Mouse (Mus musculus) limb, embryonic 13.5 days (tissue): Measurements from ENCODE around the gene Nodal. TPM values are rescaled to one million over a fixed set of nuclear protein-coding genes. Genes with fewer than 3 reads are reported as not detected.

Experiments used
- ATAC-seq: fragments of 200-750 bp; cut with Nextera tagmentation; 2 replicates; pipeline ENCODE4 v1.8.0; 2017; ENCODE audit warnings: low read depth, moderate number of reproducible peaks, moderate TSS enrichment; ENCODE audit not compliant: low FRiP score
- H3K27ac ChIP-seq: fragments of 300-500 bp; sonication (generic); 2 replicates; pipeline ENCODE4 v1.5.1; 2015; ENCODE audit warnings: inconsistent platforms, mild to moderate bottlenecking, moderate library complexity
- H3K27me3 ChIP-seq: fragments of 300-500 bp; sonication (generic); 2 replicates; pipeline ENCODE4 v1.6.1; 2015; ENCODE audit warnings: mild to moderate bottlenecking, inconsistent platforms
- H3K36me3 ChIP-seq: fragments of 300-500 bp; sonication (generic); 2 replicates; pipeline ENCODE4 v1.6.1; 2015; ENCODE audit warnings: inconsistent platforms, mild to moderate bottlenecking, moderate library complexity
- H3K4me1 ChIP-seq: fragments of 300-500 bp; sonication (generic); 2 replicates; pipeline ENCODE4 v1.6.1; 2015; ENCODE audit warnings: inconsistent platforms
- H3K4me2 ChIP-seq: fragments of 300-500 bp; sonication (generic); replicated peaks from 2 replicates; pipeline ENCODE4 v1.6.1; 2015; ENCODE audit warnings: inconsistent platforms, mild to moderate bottlenecking, moderate library complexity
- H3K4me3 ChIP-seq: fragments of 300-500 bp; sonication (generic); 2 replicates; pipeline ENCODE4 v1.5.1; 2015; ENCODE audit warnings: moderate library complexity, mild to moderate bottlenecking, inconsistent platforms
- H3K9ac ChIP-seq: fragments of 300-500 bp; sonication (generic); 2 replicates; pipeline ENCODE4 v1.6.1; 2015; ENCODE audit warnings: mild to moderate bottlenecking, inconsistent platforms
- H3K9me3 ChIP-seq: fragments of 300-500 bp; sonication (generic); 2 replicates; pipeline ENCODE4 v1.6.1; 2016; ENCODE audit warnings: inconsistent platforms
- WGBS: fragments of 180-500 bp; shearing (Covaris S2); methylation state at CpG from one replicate; pipeline ENCODE4 v1.1.7; 2015; 5-methylcytosine and 5-hydroxymethylcytosine counted together
- polyA plus RNA-seq: library from polyadenylated mRNA; unstranded; fragments of >200 nt; fragmentation: Nextera tagmentation; extraction: Ambion mirVana; gene quantifications from 2 replicates; pipeline ENCODE4 v1.2.1, GENCODE M21; 2015

Nodal gene
- polyA plus RNA-seq, 1 experiment from 2014 or later = 0.19 TPM

GRCm38 (mm10) chr10:61468900-61469299 is 51.1 kb downstream of the Nodal start:
- Histone ChIP-seq H3K9me3 (peaks cover 4% of the 10 kb centered on the region; the same call in 1 of the 2 replicates), H3K4me2 (no peak overlapping the region), H3K4me1 (no peaks in the 10 kb centered on the region), H3K9ac (no peak overlapping the region), H3K27me3 (no peaks in the 10 kb centered on the region), H3K27ac (no peak overlapping the region), H3K36me3 (no peaks in the 10 kb centered on the region), H3K4me3 (no peak overlapping the region)
- no peak for ATAC-seq
- 61% methylated on average over 7 of the region's 7 CpGs for WGBS

- H3K27me3 ChIP-seq = no peaks in the 10 kb centered on the region
- no peak overlapping the region for H3K4me2 ChIP-seq
- H3K9me3 ChIP-seq = no peaks in the 10 kb centered on the region
- no peak overlapping the region for H3K27ac ChIP-seq
- H3K9ac ChIP-seq = no peak overlapping the region
- no peak overlapping the region for H3K4me3 ChIP-seq
- H3K36me3 ChIP-seq = no peaks in the 10 kb centered on the region
- 70% methylated on average over 3 of the region's 3 CpGs for WGBS
- no peak for ATAC-seq
- peaks cover 20% of the 10 kb centered on the region; the same call in 1 of the 2 replicates for H3K4me1 ChIP-seq
Measured at GRCm38 (mm10) chr10:61473640-61474039, 55.9 kb downstream of the Nodal start.

GRCm38 (mm10) chr10:61474344-61474743 is 56.6 kb downstream of the Nodal start:
- H3K9ac ChIP-seq = no peak overlapping the region
- no peak overlapping the region for H3K27ac ChIP-seq
- no peak overlapping the region for H3K4me3 ChIP-seq
- peaks cover 20% of the 10 kb centered on the region; the same call in 1 of the 2 replicates for H3K4me1 ChIP-seq
- H3K27me3 ChIP-seq = no peaks in the 10 kb centered on the region
- no peak for ATAC-seq
- WGBS = 70% methylated on average over 1 of the region's 1 CpGs
- no peaks in the 10 kb centered on the region for H3K9me3 ChIP-seq
- H3K4me2 ChIP-seq = no peak overlapping the region
- no peaks in the 10 kb centered on the region for H3K36me3 ChIP-seq

Other genes with a start within 250 kb of the Nodal start
- gene Tbata, start 246.0 kb upstream of the Nodal start, polyA plus RNA-seq = not detected in 2 replicates
- 2.1 and 2.8 TPM in 2 replicates for gene Adamts14, start 144.5 kb upstream of the Nodal start, polyA plus RNA-seq
- gene Prf1, start 120.1 kb upstream of the Nodal start, polyA plus RNA-seq = 0.05 TPM in 1 of 2 replicates, not detected in the other
- gene Pald1, start 34.4 kb upstream of the Nodal start, polyA plus RNA-seq = 20.2 and 24.1 TPM in 2 replicates
- 70.6 and 72.2 TPM in 2 replicates for gene Eif4ebp2, start 34.7 kb downstream of the Nodal start, polyA plus RNA-seq
- gene Lrrc20, start 57.8 kb downstream of the Nodal start, polyA plus RNA-seq = 11.5 and 11.7 TPM in 2 replicates
- 0.05 and 0.11 TPM in 2 replicates for gene Npffr1, start 177.5 kb downstream of the Nodal start, polyA plus RNA-seq
- gene Ppa1, start 230.6 kb downstream of the Nodal start, polyA plus RNA-seq = 208 and 209 TPM in 2 replicates